Mouse (Mus musculus) gastrocnemius, postnatal 36 days (tissue): ENCODE data around the gene Ankdd1a. TPM values are rescaled to one million over a fixed set of nuclear protein-coding genes. Genes with fewer than 3 reads are reported as not detected.
A peak's percentile ranks its signal among the peaks of the same experiment; 100 is the strongest.

Experiments used
- DNase-seq, 2 experiments: peaks; one replicate each; pipeline ENCODE4 v3.0.0; 2022
- intact Hi-C: fragments of 180-260 bp; cut with DNase I; formaldehyde crosslinking; loops from one replicate; pipeline ENCODE4 v1.15.1; 2025
- total RNA-seq, 2 experiments: library from RNA; stranded (reverse); gene quantifications; 2 replicates each; pipeline ENCODE4 v1.2.3; 2021

The Ankdd1a gene
- total RNA-seq, 2 experiments from 2014 or later, result not detected

GRCm38 (mm10) chr9:65512520-65512919 is 7.5 kb downstream of the Ankdd1a start:
- DNase-seq, result no peak
- intact Hi-C loops, result no loop called here

GRCm38 (mm10) chr9:65508449-65508848 is 11.5 kb downstream of the Ankdd1a start:
- DNase-seq, result no peak
- intact Hi-C loops, result no loop called here

- intact Hi-C loops, result no loop called here
- no peak for DNase-seq
Observed at GRCm38 (mm10) chr9:65502721-65503505, 17.1 kb downstream of the Ankdd1a start.

- DNase-seq, result no peak
- intact Hi-C loops, result no loop called here
Observed at GRCm38 (mm10) chr9:65502146-65502545, 17.8 kb downstream of the Ankdd1a start.

DNA sequence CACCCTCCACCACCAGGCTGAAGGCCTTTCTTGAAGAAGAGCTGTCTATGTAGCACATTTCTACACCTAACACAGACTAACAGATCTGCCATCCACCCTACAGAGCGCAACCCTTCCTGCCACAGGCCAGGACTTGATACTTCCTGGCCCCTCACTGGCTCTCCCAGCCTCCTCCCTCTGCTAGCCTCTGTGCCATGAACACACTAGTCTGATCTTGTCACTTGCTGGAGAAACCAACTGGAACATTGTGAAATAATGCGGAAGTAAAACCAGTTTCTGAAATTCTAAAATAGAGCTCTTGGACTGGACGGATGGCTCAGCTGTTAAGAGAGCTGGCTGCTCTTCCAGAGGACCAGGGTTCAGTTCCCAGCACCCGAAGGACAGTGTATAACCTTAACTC is 27.1 kb downstream of the Ankdd1a start:
- DNase-seq, result no peak
- intact Hi-C loops, result no loop called here

GRCm38 (mm10) chr9:65492351-65492750 is 27.6 kb downstream of the Ankdd1a start:
- DNase-seq, result no peak

GRCm38 (mm10) chr9:65491476-65491875 is 28.5 kb downstream of the Ankdd1a start:
- intact Hi-C loops, result no loop called here
- DNase-seq, result no peak

More at GRCm38 (mm10) chr9:65492351-65492750, 27.6 kb downstream of the Ankdd1a start:
- intact Hi-C loops, result no loop called here

DNA sequence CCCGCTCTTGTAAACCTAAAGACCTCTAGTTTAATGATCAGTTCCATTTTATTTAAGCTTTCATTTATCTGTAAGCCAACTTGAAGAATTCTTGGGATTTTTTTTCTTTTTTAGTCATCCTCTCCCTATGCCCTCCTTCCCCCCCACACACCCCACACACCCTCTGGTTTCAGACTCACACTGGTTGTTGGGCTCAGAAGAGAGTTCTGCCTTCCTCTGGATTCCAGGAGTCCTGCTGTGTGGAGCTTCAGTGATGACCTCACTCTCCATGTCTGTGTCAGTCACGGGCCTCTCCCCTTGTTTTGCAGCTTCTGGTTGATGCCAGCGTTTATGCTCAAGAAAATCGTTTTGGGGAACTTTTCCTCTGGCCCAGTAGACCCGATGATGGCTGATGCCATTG is 39.9 kb downstream of the Ankdd1a start:
- no peak for DNase-seq
- intact Hi-C loops, result no loop called here

DNA sequence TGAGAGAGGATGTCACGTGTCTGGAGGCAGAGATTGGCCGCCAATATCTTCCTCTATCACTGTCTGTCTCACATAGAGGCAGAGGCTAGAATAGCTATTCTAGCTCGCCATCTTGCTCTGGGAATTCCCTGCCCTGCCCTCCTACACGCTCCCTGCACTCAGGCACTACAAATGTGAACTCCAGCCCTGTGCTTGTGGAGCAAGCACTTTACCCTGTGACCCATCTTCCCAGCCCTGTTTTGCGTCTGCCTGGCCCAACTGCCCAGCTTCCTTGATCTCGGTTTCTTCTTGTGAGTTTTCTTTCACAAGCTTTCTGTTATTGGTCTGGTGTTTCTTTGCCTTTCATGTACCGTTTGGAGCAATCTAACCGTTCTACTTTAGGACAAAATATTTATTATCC is 40.8 kb downstream of the Ankdd1a start:
- DNase-seq, result no peak
- intact Hi-C loops, result no loop called here

DNA sequence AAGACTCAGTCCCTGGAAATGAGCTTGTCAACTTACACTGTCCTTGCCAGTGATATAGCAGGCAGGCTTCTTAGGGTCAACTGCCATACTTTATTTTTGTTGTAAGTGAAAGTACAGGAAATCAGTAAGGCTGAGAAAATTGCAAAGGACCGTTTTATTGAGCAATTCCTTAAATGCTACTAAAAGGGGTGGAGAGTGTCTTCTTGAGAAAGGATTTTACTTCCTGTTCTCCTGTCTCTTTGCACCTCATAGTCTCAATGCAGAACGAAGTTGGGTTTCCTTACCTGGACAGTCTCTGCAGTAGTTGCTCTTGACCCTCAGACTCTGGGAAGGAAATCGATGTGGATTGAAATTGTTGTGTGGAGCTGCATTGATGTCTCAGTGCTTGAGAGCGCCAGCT is 47.2 kb downstream of the Ankdd1a start:
- DNase-seq, result no peak
- intact Hi-C loops, result no loop called here

GRCm38 (mm10) chr9:65467686-65468085 is 52.3 kb downstream of the Ankdd1a start:
- DNase-seq, result no peak
- intact Hi-C loops, result no loop called here

DNA sequence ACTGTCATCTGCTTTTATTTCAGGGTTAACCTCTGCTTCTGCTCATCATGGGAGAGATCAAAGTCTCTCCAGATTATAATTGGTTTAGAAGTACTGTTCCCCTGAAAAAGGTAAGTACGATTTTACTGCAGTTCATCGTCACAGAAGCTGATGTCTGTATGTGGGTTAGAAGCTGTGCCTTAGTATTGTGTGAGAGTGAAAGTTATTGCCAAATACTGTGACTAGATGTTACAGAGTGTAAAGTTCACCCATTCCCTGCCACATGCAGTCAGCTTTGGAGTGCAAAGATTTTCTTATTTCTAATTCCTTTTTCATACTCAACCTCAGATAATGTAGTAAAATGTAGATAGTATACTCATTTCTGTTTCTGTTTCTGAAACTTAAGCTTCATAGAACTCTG is 54.8 kb downstream of the Ankdd1a start:
- intact Hi-C loops, result no loop called here
- DNase-seq, result no peak

GRCm38 (mm10) chr9:65464161-65464560 is 55.8 kb downstream of the Ankdd1a start:
- peak in 1 of 2 experiments; percentile 15 for DNase-seq
- intact Hi-C loops, result no loop called here

GRCm38 (mm10) chr9:65462544-65462943 is 57.4 kb downstream of the Ankdd1a start:
- no peak for DNase-seq
- intact Hi-C loops, result no loop called here

- intact Hi-C loops, result no loop called here
- DNase-seq, result peak; percentile 94 to 95
Observed at GRCm38 (mm10) chr9:65460732-65461442, 59.1 kb downstream of the Ankdd1a start, which contains the start of gene Spg21. Gene Spg21 (plus strand): TSS chr9:65460947.

DNA sequence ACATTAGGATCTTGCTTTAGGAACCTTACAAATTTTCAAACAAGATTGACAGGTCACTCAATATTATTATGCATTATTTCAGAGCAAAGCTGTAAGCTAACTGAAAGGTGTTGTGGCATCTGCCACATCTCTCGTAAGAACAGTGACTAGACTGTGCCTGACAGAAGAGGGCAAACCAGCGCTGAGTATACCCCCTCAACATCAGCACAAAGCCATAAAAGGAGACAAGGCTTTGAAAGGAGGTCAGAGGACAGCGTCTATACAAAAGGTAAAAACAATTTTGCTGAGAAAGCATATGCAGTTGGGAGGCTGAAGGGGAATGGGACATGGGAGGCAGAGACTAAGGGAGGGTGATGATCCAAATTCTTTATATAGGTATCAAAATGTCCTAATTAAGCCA is 59.8 kb downstream of the Ankdd1a start:
- no peak for DNase-seq
- intact Hi-C loops, result no loop called here

GRCm38 (mm10) chr9:65458975-65459374 is 61.0 kb downstream of the Ankdd1a start:
- no peak for DNase-seq
- intact Hi-C loops, result no loop called here

- DNase-seq, result no peak
- intact Hi-C loops, result no loop called here
Observed at GRCm38 (mm10) chr9:65447951-65448350, 72.0 kb downstream of the Ankdd1a start.

- DNase-seq, result no peak
- intact Hi-C loops, result no loop called here
Observed at GRCm38 (mm10) chr9:65444692-65445091, 75.3 kb downstream of the Ankdd1a start.
